Mouse (Mus musculus) common myeloid progenitor, adult 5-6 weeks (primary cell): Measurements from ENCODE around the gene Prl3d3. TPM values are rescaled to one million over a fixed set of nuclear protein-coding genes. Genes with fewer than 3 reads are reported as not detected.
"Not testable (repeated sequence)": the region's sequence is repeated elsewhere in the genome, so short reads cannot be mapped to it uniquely, and the experiment has no call there.

Experiments
- ATAC-seq: replicated peaks from 2 replicates; pipeline ENCODE4 v1.8.0; 2016; ENCODE audit warnings: low read depth, mild to moderate bottlenecking, moderate TSS enrichment, inconsistent platforms; ENCODE audit not compliant: poor library complexity, severe bottlenecking
- total RNA-seq: library from RNA; stranded (forward); fragments of 200-1000, 187-1606 nt; gene quantifications from 2 replicates; pipeline ENCODE4 v1.2.3, GENCODE M21; 2017

Prl3d3 gene
- total RNA-seq = not detected in 2 replicates

- ATAC-seq = not testable (repeated sequence)
These were observed at the start of gene Prl3d3 for GRCm38 (mm10) chr13:27156490-27156889. Prl3d3 (plus strand) TSS chr13:27156790.

- not testable (repeated sequence) for ATAC-seq
These were observed 35.2 kb upstream of the Prl3d3 start, which contains the start of gene Prl3d2 for GRCm38 (mm10) chr13:27121398-27121797. Prl3d2 (plus strand) TSS chr13:27121698.

GRCm38 (mm10) chr13:27148264-27148663 lies 8.3 kb upstream of the Prl3d3 start:
- ATAC-seq = no peak

GRCm38 (mm10) chr13:27196359-27196758 lies 39.8 kb downstream of the Prl3d3 start, which contains the start of gene Prl3c1:
Prl3c1 (plus strand) TSS chr13:27196659.
- ATAC-seq = no peak

Other genes with a start within 250 kb of the Prl3d3 start
- gene Prl, start 99.2 kb upstream of the Prl3d3 start, total RNA-seq = not detected in 2 replicates
- not detected in 2 replicates for gene Prl3d1, start 62.6 kb upstream of the Prl3d3 start, total RNA-seq
- not detected in 2 replicates for gene Prl3d2, start 35.1 kb upstream of the Prl3d3 start, total RNA-seq
- gene Prl3c1, start 39.9 kb downstream of the Prl3d3 start, total RNA-seq = not detected in 2 replicates
- not detected in 2 replicates for gene Prl3b1, start 85.1 kb downstream of the Prl3d3 start, total RNA-seq
- gene Prl3a1, start 102.6 kb downstream of the Prl3d3 start, total RNA-seq = not detected in 2 replicates
- gene Prl6a1, start 155.8 kb downstream of the Prl3d3 start, total RNA-seq = not detected in 2 replicates
- not detected in 2 replicates for gene Prl8a2, start 188.9 kb downstream of the Prl3d3 start, total RNA-seq
- not detected in 2 replicates for gene Prl2b1, start 234.1 kb downstream of the Prl3d3 start, total RNA-seq